Mouse (Mus musculus): ENCODE data around the gene Poc1b.

Gene Poc1b

DNA sequence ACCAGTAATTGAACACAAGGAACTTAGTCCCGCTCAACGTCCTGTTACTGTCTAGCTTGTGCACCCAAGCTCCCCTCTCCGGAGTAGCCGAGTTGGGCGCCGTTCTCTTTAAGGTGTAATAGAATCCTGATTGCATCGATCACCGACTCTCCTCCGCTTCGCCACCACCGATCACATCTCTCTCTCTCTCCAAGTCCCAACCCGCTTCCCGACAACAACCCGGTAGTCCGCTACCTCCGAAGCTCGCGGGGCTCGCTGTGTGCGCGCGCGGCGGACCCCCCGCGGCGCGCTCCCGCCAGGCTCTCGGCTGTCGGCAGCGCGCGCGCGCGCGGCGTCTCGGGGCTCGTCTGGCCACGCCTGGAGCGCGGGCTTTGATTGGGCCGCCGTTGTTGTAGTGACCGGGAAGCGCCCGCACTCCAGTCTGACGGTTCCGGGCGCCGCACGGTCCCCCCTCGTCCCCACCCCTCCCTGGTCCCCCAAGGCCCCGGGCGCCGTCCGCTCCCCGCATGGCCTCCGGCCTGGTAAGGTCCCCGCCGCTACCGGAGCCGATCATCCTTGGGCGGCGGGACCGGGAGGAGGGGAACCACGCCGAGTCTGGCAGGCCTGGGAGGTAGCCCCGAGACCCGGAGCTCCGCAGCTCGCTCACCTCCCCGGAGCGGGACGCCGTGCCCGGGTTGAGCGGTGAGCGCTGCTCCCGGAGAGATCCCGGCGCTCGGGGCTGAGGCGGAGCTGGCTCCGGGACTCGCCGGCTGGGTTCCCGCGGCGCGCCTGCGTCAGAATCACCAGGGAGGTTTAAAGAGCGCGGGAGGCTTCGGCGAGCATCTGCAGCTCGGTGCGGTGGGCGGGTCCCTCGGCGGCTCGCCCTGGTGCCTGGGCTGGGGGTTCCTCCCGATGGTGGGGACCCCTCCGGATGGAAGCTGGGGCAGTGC is at the start of gene Poc1b:
Poc1b (plus strand) TSS at position 334 of the 929 bp plus-strand sequence.
- in situ Hi-C loops (cut with MseI, MboI): no loop called here

DNA sequence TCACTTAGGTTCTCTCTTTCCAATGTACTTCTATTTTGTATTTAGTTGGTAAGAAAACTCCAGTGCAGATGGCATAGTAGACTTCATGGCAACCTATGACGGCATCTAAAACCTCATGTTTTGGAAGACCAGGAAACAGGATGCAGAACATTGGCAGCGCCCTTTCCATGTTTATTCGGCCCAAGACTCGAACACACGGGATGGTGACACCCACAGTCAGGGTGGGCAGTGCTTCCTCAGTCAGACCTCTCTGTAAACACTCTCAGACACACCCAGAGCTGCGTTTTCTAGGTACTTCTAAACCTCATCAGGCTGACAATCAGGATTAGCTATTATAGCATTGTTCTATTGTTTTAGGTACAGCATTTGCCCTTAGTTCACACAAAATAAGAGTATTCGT is 46.2 kb upstream of the Poc1b start:
- in situ Hi-C loops (cut with MseI, MboI): no loop called here

DNA sequence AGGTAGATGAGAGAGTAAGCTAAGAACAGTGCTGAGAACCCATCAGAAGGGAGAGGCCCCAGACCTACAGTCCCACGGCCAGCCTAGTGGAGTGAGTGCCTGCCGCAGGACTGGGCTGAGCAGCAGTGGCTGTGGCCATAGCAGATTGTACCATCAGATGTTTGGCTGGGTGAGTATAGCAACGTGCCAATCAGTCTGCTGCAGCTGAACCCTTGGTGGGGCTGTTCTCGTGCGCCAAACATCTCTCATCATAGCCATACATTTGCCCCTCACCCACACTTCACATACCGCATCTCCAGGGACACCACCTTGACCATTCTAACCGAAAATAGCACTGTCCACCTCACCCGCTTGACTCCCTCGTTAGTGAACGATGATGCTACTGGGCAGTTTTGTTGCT is 45.4 kb upstream of the Poc1b start:
- in situ Hi-C loops (cut with MseI, MboI): no loop called here

DNA sequence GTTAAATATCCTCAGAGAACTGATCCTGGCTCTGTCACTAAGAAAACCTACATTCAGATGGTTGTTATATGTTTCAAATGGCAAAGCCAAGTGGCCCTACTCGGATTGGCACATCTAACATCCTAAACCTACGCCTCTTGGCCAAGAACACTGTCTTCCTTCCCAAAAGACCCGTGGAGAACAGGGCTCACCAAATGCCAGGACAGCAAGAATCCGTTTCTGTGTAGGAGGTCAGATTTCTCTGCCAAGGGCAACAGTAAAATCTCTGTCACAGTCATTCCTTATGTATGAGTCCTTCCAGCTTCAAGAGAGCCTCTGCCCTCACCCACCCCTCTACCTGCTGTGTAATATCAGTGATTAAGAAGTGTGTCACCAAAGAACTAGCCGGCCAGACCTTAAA is 44.3 kb upstream of the Poc1b start:
- in situ Hi-C loops (cut with MseI, MboI): no loop called here

DNA sequence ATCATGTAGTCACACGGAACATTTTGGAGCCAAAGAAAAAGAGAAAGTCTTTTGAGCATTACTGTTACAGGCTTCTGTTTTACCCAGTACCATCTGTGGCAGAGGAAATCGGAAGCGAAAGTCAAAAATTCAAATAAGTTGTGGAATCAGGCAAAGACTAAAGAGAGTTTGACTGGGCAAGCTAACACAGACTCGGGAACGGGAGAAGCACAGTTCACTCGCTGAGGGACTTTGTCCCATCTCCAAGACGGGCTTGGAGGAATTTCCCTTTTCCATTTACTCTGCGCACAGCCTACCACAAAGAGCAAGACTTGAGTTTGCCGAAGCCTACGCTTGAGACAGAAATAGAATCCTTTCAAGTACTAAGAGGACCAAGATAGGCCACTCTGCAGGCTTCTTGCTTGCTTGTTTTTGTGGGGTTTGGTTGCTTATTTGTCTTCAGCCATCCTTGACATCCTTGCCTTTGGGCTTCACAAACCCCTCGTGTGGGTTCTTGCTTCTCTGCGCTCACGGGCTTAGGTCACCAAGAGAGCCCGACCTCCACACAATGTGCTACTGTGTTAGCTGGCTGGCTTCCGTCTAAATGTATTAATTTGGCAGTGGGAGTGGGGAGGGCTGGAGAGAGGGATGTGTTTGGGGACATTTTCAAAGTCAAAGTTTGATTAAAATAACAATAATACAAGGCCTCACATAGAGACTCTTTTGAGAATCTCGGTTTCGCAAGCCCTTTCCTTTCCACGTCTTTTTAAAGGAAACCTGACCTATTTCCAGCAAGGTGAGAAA is 30.5 kb upstream of the Poc1b start:
- in situ Hi-C loops (cut with MseI, MboI): loop anchor here in 1 of 2 experiments (25.0 kb wide), 1 partner anchor 589 kb away; no protein-coding TSS in a partner anchor

DNA sequence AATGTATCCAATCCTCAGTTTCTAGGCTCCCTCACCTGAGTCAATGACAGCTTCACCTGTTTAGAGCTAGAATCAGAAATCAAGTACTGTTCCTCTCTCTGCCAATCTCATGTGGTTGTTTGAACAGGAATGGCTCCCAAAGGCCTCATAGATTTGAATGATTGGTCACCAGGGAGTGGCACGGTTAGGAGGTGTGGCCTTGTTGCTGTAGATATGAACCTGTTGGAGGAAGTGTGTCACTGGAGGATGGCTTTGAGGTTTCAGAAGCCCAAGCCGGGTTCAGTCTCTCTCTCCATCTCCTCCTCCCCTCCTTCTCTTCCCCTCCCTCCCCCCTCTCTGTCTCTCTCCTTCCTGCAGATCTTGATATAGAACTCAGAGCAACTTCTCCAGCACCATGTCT is 28.2 kb upstream of the Poc1b start:
- in situ Hi-C loops (cut with MseI, MboI): loop anchor here in 1 of 2 experiments (25.0 kb wide), 1 partner anchor 591 kb away; no protein-coding TSS in a partner anchor

DNA sequence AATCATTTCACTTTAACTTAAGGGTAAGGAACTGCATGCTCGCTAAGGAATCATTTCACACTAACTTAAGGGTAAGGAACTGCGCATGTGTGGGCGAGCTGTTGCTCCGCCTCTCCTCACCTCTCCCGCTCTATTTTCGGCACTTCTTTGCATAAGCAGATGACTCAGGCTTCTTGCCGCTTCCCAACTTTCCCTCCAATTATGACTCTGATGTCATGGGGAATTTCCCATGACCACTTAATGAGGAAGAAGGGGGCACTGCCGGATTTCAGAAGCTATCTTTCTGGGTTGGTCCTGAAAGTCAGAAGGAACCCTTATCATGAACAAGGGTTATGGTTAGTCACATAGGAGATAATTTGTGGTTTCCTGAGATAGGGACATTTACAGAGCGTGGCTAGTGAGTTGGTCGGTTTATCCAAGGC is 25.3 kb upstream of the Poc1b start:
- in situ Hi-C loops (cut with MseI, MboI): loop anchor here (10.0 to 25.0 kb wide), 2 partner anchors 587 to 594 kb away; no protein-coding TSS in a partner anchor

DNA sequence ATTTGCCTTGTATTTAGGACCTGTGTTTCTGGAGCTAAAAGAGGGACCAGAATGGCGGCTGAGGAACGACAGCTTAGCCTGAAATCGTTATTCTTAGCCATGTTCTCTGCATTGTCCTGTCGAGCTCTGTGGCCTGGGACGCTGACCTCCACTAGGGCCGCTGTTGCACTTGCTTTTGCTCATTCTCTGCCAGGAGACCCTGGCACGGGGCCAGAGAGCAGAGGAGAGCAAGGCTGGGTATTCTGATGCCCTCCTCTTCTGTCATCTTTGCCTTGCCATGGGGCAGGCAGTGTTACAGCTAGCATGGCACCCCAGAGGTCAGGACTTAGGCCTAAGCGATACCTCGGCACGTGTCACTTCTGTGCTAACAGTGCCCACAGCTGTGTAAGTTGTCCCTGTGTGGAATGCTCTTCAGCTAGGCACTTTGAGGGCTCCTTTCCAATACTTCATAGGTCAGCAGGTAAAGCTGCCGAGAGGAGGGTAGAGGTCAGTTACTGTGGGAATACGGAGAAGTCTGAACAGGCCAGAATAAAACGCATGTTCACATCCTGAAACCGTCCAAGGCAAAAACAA is 23.3 kb upstream of the Poc1b start:
- in situ Hi-C loops (cut with MseI, MboI): loop anchor here (10.0 to 25.0 kb wide), 2 partner anchors 589 to 596 kb away; no protein-coding TSS in a partner anchor

DNA sequence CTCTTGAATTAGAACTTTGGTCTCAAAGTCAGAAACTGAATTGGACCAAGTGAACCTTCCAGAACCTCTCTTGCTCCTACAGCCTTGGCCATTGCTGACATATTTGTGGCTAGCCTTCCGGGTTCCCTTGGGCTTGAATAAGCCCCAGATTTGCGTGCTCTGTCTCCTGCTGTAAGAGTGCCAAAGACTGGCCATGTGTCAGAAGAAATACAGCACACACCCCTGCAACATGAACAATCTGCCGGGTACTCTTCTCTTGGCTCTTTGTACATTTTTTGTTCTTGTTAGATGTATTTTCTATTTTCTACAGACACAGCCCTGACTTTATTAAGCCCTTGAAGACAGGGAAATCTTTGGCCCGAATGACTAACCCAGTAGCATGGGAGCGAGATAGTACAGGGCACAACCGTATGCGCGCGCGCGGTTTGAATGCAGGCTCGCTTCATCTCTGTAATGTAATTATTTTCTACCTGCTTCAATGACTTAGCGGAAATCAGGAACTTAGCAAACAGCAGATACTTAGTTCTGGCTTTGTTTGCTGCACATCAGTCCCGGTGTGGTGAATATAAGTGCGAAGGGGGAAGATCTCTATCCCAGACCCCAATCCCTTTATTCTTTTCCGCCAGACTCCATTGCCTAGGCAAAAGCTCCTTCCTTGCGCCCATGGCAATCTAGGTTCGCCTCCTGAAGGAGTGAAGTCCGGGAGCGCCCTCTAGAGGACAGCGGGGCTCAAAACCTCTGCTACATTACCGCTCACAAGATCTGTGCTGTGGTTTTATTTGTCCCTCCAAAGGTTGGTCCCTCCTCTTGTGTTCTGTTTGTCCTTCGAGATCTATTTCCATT is 22.2 kb upstream of the Poc1b start:
- in situ Hi-C loops (cut with MseI, MboI): loop anchor here (10.0 to 25.0 kb wide), 2 partner anchors 590 to 597 kb away; no protein-coding TSS in a partner anchor

DNA sequence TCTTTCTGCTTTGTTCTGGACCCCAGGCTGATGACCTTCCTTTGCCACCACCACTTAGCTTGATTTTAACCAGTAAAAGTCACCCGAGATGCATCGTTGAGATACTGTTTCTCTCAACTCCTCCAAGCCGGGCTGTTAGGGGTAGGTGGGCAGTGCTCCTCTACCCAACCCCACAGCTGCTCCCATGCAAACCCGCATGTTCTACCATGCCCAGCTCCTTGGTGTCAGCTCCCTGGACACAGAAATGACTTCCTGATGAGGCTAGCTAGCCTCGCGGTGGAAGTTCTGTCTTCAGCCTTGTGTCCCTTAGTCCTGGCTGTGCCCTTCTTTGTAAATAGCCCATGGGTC is 21.6 kb upstream of the Poc1b start:
- in situ Hi-C loops (cut with MseI, MboI): loop anchor here (10.0 to 25.0 kb wide), 2 partner anchors 590 to 598 kb away; no protein-coding TSS in a partner anchor

DNA sequence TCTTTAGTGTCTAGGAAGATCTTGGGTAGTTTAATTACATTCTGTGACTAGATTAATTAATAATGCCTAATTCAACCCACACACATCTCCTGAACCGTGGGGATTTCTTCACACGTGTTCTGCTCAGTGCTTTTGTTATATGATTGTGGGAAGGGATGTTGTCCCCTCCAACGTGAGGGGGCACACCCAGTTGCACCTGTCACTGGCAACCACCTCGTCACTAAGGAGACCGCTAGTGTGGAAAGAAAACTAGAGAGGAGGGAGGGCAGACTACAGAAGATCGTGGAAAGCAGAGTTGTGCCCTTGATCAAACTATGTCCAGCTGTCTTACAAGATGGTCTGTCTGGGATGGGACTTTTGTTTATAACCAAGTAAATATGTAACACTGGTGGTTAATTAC is 20.8 kb upstream of the Poc1b start:
- in situ Hi-C loops (cut with MseI, MboI): loop anchor here (10.0 to 25.0 kb wide), 2 partner anchors 591 to 599 kb away; no protein-coding TSS in a partner anchor

DNA sequence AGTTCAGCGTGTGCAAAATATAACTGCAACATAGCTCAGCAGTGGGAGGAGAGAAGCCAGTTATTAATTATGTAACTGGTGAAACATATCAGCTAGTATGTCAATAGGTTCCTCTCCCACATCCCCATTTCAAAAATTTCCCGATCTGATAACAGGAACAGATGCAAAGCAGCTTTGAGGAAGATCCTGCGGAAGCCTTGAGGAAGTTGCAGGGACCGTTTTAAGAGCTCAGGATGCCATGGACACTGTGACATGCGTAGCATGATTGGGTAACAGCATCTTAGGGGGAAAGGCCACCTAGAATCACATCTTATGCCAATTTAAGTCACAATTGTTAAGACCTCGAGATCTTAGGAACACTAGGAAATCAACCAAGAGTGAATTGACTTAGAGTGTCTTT is 16.9 kb upstream of the Poc1b start:
- in situ Hi-C loops (cut with MseI, MboI): loop anchor here (10.0 to 25.0 kb wide), 2 partner anchors 595 to 603 kb away; no protein-coding TSS in a partner anchor

DNA sequence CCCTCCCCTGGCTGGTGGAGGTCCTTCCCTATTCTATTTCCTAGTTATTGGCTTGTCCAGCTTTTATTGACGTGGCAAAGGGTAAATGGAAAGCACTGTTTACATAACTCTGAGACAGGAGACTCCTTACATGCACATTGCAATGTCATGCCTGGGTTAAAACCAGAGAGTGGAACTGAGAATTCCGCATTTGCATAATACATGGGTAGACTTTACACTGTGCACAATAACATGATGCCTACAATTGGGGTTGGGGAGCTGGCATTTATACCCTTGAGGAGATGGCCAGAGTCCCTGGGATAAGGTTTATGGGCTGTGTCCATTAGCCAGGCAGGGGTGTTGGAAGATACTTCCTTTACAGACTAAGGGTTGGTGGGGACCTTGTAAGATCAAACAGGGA is 13.5 kb upstream of the Poc1b start:
- in situ Hi-C loops (cut with MseI, MboI): loop anchor here in 1 of 2 experiments (25.0 kb wide), 1 partner anchor 606 kb away; no protein-coding TSS in a partner anchor

DNA sequence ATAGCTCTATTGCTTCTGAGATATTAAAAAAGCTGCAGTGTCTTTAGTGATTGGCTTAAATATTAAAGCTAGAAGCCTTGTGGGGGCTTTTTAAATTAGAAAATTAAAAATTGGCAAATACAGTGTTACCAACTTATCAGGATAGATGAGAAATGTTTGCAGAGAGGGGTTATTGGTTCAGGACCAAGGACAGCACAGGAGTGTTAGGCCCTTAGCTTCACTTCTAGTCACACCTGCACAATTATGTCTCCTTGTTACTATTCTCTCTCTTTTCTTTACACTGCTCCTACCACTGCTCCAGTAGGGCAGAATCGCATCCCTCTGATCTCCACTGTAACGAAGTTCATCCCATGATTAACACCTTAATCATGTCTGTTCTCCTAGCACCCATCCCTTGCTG is 11.7 kb upstream of the Poc1b start:
- in situ Hi-C loops (cut with MseI, MboI): loop anchor here in 1 of 2 experiments (25.0 kb wide), 1 partner anchor 608 kb away; no protein-coding TSS in a partner anchor

DNA sequence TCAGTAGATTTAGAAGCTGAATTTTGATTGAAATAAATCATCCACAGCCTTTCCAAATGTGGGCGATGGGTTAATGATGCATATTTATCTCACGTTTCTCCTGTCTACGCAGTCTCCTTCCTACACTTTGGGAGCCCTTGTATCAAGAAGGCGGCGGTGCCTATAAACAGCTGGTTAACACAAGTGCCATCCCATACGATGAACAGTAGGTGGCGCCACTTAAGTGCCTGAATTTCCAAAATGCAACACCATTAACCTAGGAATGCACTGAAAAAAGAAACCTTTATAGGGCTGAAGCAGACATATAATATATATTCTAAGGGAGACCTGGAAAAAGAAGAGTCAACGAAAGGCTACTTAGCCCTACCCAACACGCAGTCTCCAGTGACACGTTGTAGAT is 9.5 kb upstream of the Poc1b start:
- in situ Hi-C loops (cut with MseI, MboI): loop anchor here in 1 of 2 experiments (25.0 kb wide), 1 partner anchor 610 kb away; no protein-coding TSS in a partner anchor

DNA sequence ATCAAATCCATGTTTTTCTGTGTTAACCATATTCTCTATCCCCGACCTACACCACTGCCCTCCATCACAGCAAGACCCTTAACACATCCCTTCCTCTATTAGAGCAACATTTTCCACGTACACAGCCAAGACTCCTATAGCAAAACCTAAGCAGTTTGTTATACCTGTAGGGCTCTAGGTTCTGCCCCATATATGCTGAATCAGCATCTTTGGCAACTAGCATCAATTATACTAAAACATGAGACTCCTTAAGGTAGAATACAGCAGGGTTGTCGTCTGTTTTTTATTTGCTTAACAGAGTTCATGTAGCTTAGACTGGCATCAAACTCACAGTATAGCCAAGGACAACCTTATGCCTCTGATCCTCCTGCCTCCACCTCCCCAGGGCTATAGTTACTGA is 1.3 kb upstream of the Poc1b start:
- in situ Hi-C loops (cut with MseI, MboI): no loop called here

DNA sequence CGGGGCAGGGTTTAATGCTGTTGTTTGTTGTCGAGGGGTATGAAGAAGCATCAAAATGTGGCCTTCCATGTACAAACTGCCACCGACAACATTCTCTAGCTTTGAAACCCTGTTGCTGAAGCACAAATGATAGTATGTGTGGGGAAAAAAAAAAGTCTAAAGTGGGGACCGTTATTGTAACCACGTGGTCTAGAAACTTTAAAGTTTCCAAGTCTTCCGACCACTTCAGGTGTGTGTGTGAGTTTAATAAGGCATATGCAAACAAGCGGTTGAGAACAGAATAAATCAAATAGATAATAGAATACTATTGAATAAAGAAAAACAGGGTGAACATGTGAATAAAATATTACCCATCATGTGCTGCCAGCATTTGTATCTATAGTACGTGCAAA is 529 bp upstream of the Poc1b start:
- in situ Hi-C loops (cut with MseI, MboI): no loop called here

DNA sequence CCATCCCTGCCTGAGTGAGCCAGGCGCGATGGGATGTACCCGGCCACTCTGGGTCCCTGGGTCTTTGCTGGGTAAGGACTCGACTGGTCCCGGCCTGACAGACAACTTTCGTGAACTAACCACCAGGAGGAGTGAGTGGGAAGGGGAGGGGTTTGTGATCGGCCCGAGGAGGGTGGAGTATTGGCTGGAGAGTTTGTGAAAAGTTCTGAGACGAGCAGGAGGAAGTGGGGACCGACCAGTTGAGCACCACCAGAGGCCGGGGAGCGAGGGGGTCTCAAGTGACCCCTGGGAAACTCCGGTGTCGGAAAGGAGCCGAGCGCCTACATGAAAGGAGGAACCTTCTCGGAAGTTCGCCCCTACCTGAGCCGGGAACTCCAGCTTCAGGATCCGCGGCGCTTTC is 1.1 kb downstream of the Poc1b start, which contains the start of gene Galnt4:
Galnt4 (plus strand) TSS at position 196 of the 400 bp plus-strand sequence.
- in situ Hi-C loops (cut with MseI, MboI): no loop called here

DNA sequence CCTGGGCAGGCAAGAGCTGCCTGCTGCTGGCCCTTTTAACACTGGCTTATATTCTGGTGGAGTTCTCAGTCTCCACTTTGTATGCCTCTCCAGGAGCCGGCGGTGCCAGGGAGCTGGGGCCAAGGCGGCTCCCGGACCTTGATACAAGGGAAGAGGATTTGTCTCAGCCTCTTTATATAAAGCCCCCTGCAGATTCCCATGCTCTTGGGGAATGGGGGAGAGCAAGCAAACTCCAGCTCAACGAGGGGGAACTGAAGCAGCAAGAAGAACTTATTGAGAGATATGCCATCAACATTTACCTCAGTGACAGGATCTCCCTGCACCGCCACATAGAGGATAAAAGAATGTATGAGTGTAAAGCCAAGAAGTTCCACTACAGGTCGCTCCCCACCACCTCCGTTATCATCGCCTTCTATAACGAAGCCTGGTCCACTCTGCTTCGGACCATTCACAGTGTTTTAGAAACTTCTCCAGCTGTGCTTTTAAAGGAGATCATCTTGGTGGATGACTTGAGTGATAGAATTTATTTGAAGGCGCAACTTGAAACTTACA is 1.7 kb downstream of the Poc1b start:
- in situ Hi-C loops (cut with MseI, MboI): no loop called here

DNA sequence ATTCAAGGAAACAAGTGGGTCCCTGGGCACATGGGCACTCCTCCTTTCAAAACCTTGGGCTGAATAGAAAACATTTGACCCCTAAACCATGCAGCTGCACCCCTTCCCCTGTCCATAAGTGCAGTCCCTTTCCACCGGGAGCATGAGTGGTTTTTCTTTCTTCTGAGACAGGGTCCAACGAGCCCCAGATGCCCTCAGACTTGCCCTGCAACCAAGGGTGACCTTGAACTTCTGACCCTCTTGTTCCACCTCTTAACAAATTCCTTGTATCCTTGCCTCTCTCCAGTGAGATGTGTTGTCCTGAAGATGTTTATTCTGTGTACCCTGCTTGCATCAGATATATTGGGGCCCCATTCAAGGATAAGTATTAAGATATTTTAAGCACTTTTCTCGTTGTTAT is 6.7 kb downstream of the Poc1b start:
- in situ Hi-C loops (cut with MseI, MboI): no loop called here

Data from mouse trophoblast stem cell (cell line).